ENCODE assay signal across 12 mouse cellular contexts in genomic region chr10:83926990-83927389, GRCm38 (mm10).
DNase-seq lines count a peak whose midpoint lies in the region; ATAC-seq lines count a peak whose summit lies in the region.
"Had no signal": no experiment of that assay in that cellular context is flagged by ENCODE, and none has a peak within 500 bp of the region (broad histone marks: within the 10 kb centered on the region; RNA-seq: fewer than 3 reads in every experiment).

No protein-coding gene starts in this region.

- no peaks in the 10 kb centered on the region for H3K36me3 ChIP-seq in kidney, embryonic 14.5 days (ENCODE audit: control insufficient read depth, insufficient read depth, low read length)

- DNase-seq in cerebellum, postnatal 14 days: peak; percentile 21 to 40
- DNase-seq in cerebellum, adult 9-10 months: no peak
- DNase-seq in kidney, postnatal 10 days: peak; percentile 39
- peak; percentile 37 to 47 for DNase-seq in right cerebral cortex, postnatal 10 days (ENCODE audit: low spot score in 2 of 2)
- DNase-seq in right cerebral cortex, postnatal 4 days: no peak
- no peak for DNase-seq in frontal cortex, postnatal 36 days (ENCODE audit: low spot score in 2 of 2)
- no peak for DNase-seq in spleen, adult 12 weeks (ENCODE audit: low spot score)
- DNase-seq: cerebellum, postnatal 36 days; heart, adult 11 months; kidney, adult 8-10 months had no signal

- H3K4me2 ChIP-seq in kidney, embryonic 14.5 days (replicated peaks; ENCODE audit: low read depth, low read length): no peak overlapping the region

- ATAC-seq in kidney, embryonic 14.5 days (ENCODE audit: low FRiP score, low TSS enrichment): no peak

- no peak overlapping the region for H3K4me3 ChIP-seq in kidney, embryonic 14.5 days (ENCODE audit: low read length)
- H3K4me3 ChIP-seq: erythroblast, embryonic 14.5 days had no signal

- H3K9me3 ChIP-seq in kidney, embryonic 14.5 days (ENCODE audit: control insufficient read depth, low read length): no peaks in the 10 kb centered on the region

- no peak overlapping the region for H3K9ac ChIP-seq in kidney, embryonic 14.5 days (ENCODE audit: low read depth, low read length)

- no peaks in the 10 kb centered on the region for H3K27me3 ChIP-seq in kidney, embryonic 14.5 days (ENCODE audit: control insufficient read depth, insufficient read depth, low read length)

- no peaks in the 10 kb centered on the region for H3K4me1 ChIP-seq in kidney, embryonic 14.5 days (ENCODE audit: control insufficient read depth, insufficient read depth, low read length)

- H3K27ac ChIP-seq in kidney, embryonic 14.5 days (ENCODE audit: low read depth, low read length): no peak overlapping the region

- 45% methylated on average over 4 of the region's 4 CpGs for WGBS in kidney, embryonic 14.5 days

Comparison
In these comparisons a context has a peak if more than half of its experiments do, and no peak if none do; other contexts are left out.
1. DNase-seq: peak in cerebellum, postnatal 14 days (2 of 2), kidney, postnatal 10 days (single experiment) and right cerebral cortex, postnatal 10 days (2 of 2); none in cerebellum, adult 9-10 months (single experiment), right cerebral cortex, postnatal 4 days (single experiment), frontal cortex, postnatal 36 days (0 of 2) and spleen, adult 12 weeks (single experiment).